Mouse (Mus musculus) adrenal gland, adult 18-20 months (tissue): ENCODE measurements around the gene Mycn. TPM values are rescaled to one million over a fixed set of nuclear protein-coding genes. Genes with fewer than 3 reads are reported as not detected.

Experiments
- DNase-seq, 2 experiments: peaks; one replicate each; pipeline ENCODE4 v3.0.0; 2021 to 2022; ENCODE audit warnings: low spot score in 2 of 2
- total RNA-seq, 2 experiments: library from RNA; stranded (reverse); gene quantifications; 1 replicate in 1 of 2; 2 replicates in 1 of 2; pipeline ENCODE4 v1.2.3; 2021

Mycn gene
- total RNA-seq, 2 experiments from 2014 or later, result 7.1 to 7.4 TPM

DNA sequence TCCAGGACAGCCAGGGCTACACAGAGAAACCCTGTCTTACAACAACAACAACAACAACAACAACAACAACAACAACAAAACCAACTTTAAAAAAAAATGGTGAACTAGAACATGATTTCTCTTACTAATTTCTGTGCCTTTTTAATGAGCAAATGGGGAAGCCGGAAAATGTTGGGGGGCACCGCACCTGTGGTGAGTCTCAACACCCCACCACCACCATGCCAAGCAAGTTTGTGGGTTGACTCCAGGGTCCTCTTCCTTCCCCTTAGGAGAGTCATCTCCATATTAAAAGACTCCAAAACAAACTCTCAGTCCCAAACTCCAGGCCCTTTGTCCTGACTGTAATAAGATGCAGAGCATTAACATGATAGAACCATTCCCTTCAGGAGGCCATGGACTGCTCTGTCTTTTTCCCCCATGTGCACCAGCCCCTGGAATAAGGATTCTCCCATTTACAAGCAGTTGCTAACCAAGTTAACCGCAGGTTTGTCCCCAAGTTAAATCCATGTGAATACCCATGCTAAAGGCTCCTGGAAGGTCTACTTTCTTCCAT lies 14.7 kb downstream of the Mycn start:
- DNase-seq, result no peak

DNA sequence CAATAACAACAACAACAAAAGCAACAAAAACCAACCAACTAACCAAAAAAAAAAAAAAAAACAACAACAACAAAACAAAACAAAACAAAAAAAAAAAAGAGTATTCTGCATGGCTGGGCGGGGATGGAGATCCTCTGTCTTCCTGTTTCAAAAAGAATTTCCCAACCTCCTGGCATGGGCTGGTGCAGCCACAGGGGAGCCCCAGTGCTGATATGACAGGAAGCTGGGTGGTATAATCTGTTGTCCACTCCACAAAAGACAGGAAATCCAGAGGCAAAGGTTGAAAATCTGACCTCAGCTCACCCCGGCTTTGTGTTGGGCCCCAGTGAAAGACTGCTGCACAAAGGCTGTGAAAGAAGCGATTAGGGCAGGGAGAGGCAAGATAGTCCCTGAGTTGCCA lies 17.3 kb downstream of the Mycn start:
- DNase-seq, result no peak

DNA sequence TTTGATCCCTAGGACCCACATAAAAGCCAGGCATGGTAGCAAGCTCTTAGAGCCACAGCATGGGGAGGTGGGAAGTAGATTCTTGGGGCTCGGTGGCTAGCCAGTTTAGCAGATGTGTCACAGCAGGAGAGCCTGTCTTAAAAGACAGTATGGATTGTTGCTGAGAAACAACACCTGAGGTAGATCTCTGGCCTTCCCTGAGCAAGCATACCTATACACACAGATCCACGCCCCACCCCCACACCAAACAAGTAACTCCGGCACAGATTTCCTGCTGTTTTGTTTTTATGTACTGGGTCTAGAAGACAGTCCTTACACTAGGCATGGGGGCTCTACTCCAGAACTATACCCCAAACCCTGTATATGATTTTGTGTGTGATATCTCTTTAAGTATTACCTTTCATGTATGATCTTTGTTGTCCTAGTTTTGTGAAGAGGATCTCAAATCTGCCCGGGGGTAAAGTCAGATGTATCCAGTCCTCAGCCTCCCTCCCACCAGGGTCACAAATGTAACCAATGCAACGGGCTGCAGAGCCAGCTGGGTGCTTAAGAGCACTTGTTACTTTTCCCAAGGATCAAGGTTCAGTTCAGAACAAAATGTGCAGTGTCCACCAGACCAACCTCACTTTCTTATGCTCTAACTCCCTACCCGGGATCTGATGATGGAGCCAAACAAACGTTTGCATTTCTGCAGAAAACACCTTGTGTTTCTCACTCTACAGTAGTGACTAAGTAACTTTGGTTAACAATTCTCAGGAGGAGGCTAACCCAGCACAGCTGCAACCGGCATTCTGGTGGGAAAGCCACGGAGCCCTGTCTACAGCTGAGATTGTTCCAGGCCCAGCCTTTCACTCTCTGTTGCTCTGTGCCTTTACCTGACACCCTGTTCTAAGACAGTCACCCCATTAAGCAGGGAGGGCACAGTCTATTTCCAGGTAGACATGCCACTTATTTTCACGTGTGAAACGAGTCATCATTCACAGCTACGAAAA lies 21.3 kb downstream of the Mycn start:
- DNase-seq, result no peak

DNA sequence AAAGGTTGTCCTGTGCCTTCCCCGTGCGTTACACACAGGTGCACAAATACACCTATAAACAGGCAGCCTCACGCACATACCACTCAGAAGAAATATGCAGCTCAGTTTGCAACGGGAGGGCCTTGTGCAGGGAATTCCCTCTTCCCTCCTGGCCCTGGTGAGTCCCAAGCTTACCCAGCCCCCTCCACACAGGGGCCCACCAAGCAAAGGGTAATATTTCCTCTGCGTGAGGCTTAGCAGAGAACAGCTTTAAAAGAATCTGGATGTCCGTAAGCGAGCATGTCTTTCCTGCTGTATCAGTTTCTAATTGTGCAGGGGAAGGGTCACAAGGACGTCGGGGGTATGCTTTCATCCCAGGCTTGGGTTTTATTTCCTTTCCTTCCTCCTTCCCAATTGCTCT lies 25.4 kb downstream of the Mycn start:
- no peak for DNase-seq

DNA sequence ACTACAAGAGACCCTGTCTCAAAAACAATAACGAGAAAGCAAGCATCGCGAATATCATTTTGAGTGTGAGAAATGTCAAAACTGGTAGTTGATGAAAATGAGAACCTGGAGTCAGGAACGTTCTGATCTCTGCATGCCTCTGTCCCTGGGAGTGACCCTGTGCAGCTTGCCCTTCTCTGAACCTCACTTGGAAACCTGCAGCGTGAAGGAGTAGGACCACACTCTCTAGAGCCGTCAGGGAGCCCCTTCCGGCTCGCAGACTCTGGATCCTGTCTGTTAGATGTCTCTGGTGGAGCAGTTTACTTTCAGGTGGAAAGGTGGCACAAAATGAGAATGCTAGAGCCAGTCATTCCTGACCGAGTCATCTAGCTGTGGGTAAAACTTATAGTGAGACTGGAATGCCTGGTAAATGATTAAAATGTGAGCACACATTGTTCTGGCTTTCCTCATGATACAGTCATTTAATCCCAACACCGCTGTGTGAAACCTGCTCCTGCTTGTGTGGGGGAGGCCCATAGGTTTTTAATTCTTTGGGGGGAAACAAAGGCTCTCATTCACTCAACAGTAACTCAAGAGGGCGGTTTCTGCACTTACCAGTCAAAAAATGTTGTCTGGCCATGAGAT lies 31.2 kb downstream of the Mycn start:
- no peak for DNase-seq

DNA sequence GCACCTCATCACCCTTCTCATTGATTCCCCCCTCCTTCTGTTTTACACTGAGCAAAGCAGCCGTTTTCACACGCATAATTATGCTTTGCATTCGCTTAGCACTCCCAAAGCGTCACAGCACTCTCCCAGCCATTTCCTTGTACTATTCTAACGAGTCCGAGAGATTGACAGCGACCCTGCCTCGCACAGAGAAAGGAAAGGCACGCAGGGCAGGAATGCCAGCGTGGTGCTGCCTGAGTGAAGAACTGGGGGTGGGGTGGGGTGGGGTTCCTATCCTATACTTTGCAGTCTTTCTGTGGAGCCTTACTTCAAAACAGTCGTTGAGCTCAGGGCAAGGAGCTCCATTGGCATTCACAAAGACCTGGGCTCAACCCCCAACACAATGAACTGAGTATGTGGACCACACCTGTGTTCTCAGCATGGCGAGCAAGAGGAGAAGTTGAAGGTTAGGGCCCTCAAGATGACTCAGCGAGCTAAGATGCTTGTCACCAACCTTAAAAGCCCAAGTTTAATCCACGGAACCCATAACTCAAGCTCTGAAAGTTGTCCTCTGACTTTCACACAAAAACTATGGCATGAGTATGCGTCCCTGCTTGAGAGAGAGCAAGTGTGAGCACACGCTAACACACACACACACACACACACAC lies 32.0 kb downstream of the Mycn start:
- no peak for DNase-seq

DNA sequence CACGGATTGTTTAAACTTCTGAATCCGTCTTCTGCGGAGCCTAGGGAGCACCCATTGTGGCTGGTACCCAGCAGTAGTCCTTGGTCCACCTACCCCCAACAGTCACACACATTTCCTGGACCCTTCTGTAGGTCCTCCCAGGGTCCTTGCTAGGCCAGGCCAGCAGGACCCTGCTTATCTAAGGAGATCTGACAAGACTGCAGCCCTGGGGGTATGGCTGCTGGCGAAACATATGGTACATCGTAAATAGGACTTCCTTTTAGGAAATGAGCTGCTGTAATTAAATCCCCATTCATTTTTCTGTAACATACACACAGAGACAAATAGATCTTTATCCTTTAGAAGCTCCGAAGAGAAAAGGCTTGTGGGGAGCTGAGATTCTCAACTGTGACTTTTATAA lies 34.9 kb downstream of the Mycn start:
- DNase-seq, result no peak

DNA sequence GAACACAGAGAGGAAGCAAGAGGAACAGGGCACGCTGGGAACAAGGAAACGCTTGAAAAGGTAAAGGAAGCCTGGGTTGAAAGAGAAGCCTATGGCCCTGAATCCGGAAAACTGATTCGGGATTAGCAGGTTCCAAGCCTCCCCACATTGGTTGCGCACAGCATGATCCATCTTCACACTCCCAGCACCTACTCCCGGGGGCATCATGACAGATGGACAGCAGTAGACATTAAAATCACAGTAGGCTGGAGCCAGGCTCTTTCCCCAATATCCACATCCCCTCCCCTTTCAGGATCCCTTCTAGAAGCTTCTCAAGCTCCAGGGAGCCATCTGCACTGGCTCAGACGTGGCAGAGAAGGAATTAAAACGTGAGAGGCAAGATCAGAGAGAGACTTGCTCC lies 35.4 kb downstream of the Mycn start:
- DNase-seq, result no peak

DNA sequence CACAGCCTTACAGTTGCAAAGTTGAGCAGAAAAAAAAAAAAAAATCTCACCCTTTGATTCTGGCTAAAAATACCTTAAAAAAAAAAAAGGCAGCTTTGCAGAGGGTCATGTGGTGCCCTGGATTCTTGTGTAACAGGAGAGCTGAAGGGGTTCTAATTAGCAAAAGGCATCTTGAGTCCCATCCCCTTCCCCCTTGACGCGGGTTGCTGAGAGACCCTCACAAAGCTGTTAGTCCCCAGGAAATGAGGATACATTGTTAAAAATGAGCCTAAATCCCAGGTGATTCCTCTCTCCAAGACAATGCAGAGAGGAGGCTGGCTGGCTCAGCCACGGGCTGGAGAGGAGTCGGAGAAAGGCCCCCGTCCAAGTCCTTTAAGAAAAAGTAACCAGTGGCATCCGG lies 36.6 kb downstream of the Mycn start:
- no peak for DNase-seq

DNA sequence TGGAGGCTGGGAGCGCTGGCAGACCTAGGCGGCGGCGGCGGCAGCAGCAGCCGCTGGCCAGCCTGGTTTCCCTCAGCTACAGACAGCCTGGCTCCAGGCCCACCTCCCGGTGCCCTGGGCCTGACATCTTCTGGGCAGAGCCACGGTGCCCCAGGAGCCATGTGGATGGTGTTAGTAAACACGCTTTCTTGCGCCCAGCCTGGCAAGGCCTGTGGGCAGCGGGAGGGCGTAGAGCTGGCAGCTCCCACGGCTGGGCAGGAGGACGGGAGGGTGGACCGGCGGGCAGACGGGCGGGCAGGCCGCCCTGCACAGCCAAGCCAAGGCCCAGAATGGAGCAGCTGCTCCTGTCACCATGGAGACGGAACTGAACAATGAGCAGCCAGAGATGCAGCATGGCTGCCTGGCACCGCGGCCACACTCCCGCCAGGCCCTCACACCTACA lies 37.2 kb downstream of the Mycn start:
- DNase-seq, result peak; percentile 29 to 41

DNA sequence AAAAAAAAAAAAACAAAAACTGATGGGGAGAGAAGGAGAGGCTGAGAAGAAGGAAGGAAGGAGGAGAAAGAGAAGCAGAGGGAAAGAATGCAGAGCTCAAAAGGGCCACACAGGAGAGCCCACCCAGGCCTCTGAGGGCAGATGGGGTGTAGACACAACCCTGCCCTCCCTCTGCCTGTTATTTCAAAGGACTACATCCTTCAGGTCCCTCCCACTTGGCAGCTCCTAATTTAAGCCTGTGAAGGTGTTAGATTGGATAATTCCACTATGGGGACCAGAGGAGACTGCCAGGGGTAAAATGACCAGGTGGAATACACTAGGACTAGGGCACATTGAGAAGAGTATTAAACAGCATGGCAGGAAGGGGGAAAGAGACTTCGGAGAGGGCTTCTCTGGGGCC lies 37.6 kb downstream of the Mycn start:
- no peak for DNase-seq

DNA sequence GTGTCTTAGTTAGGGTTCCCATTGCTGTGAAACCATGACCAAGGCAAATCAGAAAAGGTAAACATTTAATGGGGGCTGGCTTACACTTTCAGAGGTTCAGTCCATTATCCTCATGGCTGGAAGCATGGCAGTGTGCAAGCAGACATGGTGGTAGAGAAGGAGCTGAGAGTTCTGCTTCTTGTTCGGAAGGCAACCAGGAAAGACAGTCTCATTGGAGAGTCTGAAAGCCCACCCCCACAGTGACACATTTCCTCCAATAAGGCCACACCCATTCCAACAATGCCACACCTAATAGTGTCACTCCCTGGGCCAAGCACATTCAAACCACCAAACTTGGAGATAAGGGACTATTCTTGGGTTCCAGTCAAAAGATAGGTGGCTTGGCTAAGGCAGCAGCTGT lies 39.3 kb downstream of the Mycn start:
- DNase-seq, result no peak

DNA sequence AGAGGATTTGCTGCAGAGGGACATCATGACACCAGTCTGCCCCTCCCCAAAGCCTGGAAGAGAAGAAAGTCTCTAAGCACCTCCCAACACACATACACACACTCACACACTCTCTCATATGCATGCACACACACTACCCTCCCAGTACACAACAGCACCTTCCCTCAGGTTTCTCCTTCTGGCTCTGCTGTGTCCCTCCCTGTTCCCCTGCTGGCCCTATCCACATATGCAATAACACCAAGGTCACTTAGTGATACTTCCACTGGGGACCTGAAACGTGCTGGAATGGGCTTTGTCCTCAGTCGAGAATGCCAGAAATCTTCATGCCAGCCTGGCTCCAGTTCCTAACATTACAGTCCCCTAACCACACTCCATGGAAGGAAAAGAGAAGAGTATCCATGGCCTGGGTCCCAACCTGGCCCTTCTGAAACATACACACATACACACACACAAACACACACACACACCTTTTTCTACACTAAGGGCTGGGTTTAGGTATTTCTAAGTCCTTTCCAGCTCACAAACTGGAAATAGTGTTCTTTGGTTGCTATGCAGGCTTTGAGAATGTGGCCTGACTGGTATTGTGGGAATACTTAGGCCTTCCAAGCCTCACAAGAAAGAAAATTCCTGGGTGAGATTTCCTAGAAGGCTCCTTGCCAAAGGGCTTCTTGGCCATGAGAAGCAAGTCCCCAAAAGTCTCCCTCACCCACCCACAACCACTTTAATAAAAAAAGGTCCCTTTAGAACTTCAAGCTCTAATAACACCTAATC lies 43.2 kb downstream of the Mycn start:
- no peak for DNase-seq

DNA sequence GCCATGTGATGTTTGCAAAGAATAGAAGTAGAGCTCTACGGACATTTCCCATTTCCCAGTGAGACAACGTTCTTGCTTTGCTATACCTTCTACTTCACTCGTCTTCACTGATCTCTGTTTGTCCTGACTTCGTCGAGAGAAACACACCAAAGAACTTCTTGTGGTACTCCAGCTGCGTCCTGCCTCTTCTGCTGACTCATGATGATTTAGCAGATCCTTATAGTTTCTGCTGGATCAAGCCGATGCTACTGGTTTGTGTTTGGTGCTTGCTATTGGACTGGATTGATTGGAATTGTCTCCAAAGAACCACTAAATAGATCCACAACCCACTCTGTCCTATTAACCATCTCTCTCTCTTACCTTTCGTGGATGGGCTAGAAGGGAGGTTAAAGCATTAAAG lies 47.7 kb downstream of the Mycn start:
- DNase-seq, result no peak

DNA sequence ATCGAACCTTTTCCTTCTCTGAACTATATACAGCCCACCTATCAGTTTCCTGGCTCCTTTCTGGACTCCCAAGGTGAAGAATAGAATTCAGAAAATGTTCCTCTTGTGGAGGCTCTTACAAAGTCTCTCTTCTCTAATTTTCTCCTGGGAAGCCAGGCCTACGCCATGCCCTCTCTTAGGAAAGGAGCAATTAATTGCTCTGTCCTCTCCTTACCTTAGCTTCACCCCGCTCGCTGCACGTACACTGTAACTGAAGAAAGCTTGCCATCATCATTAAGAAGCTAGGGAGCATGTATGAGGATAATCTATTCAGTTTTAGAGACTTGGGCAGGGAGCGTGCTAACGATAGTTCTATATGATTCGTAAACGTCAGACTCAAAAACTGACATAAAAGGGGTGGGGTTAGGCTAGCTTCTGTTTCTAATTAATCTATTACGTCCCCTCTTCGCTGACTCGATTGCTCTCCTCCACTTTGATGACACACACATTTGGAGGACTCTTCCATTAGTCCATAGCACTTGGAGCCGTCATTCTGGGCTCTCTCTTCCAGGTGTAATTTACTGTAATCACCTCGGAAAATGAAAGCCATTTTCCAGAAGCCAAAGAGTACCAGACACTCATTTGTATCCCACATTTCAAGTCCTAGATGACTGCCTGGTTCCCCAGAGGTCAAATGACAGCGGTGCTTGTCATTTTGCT lies 55.4 kb downstream of the Mycn start:
- DNase-seq, result no peak
